Mouse (Mus musculus): ENCODE measurements around the gene Gm27021. TPM values are rescaled to one million over a fixed set of nuclear protein-coding genes. Genes with fewer than 3 reads are reported as not detected.
A peak's percentile ranks its signal among the peaks of the same experiment; 100 is the strongest.

Gm27021 gene
- polyA plus RNA-seq, 1 experiment from 2014 or later, result 4.9 TPM

- no peaks in the 10 kb centered on the region for H3K9me3 ChIP-seq (replicated peaks)
- no peaks in the 10 kb centered on the region for H3K27me3 ChIP-seq
- 0 out of 2 replicates have a peak overlapping the region, but pooled peaks have one; percentile 42 for H3K27ac ChIP-seq
- ATAC-seq (ENCODE audit: low FRiP score), result no peak
- 95% methylated on average over 37 of the region's 37 CpGs for WGBS
- H3K9ac ChIP-seq, result no peak overlapping the region
- H3K4me1 ChIP-seq, result peaks cover 45% of the 10 kb centered on the region
- no peak overlapping the region for H3K4me3 ChIP-seq
- H3K4me2 ChIP-seq (replicated peaks), result no peak overlapping the region
- H3K36me3 ChIP-seq, result peaks cover 68% of the 10 kb centered on the region
These were observed 99.6 kb downstream of the Gm27021 start for GRCm38 (mm10) chr8:120568164-120568798.

- Histone ChIP-seq H3K27ac (0 out of 2 replicates have a peak overlapping the region, but pooled peaks have one; percentile 17), H3K4me2 (replicated peaks) (no peak overlapping the region), H3K4me3 (no peak overlapping the region), H3K36me3 (peaks cover 62% of the 10 kb centered on the region), H3K27me3 (no peaks in the 10 kb centered on the region), H3K4me1 (peaks cover 50% of the 10 kb centered on the region), H3K9ac (no peak overlapping the region), H3K9me3 (replicated peaks) (no peaks in the 10 kb centered on the region)
- WGBS, result 92% methylated on average over 17 of the region's 17 CpGs
- ATAC-seq (ENCODE audit: low FRiP score), result no peak
These were observed 100.1 kb downstream of the Gm27021 start for GRCm38 (mm10) chr8:120567731-120568130.

- Histone ChIP-seq H3K9ac (no peak overlapping the region), H3K27ac (peak overlapping the region; percentile 23; the same call in 1 of the 2 replicates)
These were observed 101.2 kb downstream of the Gm27021 start for GRCm38 (mm10) chr8:120566681-120567080.

GRCm38 (mm10) chr8:120565151-120565711, 102.6 kb downstream of the Gm27021 start:
- Histone ChIP-seq H3K9ac (0 out of 2 replicates have a peak overlapping the region, but pooled peaks have one; percentile 19), H3K9me3 (replicated peaks) (no peaks in the 10 kb centered on the region), H3K4me3 (no peak overlapping the region), H3K27ac (peak overlapping the region; percentile 82), H3K4me1 (peaks cover 69% of the 10 kb centered on the region), H3K36me3 (peaks cover 39% of the 10 kb centered on the region), H3K27me3 (no peaks in the 10 kb centered on the region), H3K4me2 (replicated peaks) (no peak overlapping the region)
- ATAC-seq (ENCODE audit: low FRiP score), result peak; percentile 36
- 9% methylated on average over 7 of the region's 7 CpGs for WGBS

More at GRCm38 (mm10) chr8:120566681-120567080, 101.2 kb downstream of the Gm27021 start:
- ATAC-seq (ENCODE audit: low FRiP score), result no peak
- H3K9me3 ChIP-seq (replicated peaks), result no peaks in the 10 kb centered on the region
- no peaks in the 10 kb centered on the region for H3K27me3 ChIP-seq
- no peak overlapping the region for H3K4me2 ChIP-seq (replicated peaks)
- no peak overlapping the region for H3K4me3 ChIP-seq
- peaks cover 60% of the 10 kb centered on the region for H3K4me1 ChIP-seq
- 85% methylated on average over 8 of the region's 8 CpGs for WGBS
- H3K36me3 ChIP-seq, result peaks cover 52% of the 10 kb centered on the region

GRCm38 (mm10) chr8:120563851-120564837, 103.7 kb downstream of the Gm27021 start:
- ATAC-seq (ENCODE audit: low FRiP score), result peak; percentile 20
- Histone ChIP-seq H3K4me2 (replicated peaks) (peak overlapping the region; percentile 26), H3K9me3 (replicated peaks) (no peaks in the 10 kb centered on the region), H3K4me3 (no peak overlapping the region), H3K4me1 (peaks cover 75% of the 10 kb centered on the region), H3K27me3 (no peaks in the 10 kb centered on the region), H3K27ac (peak overlapping the region; percentile 87), H3K36me3 (peaks cover 30% of the 10 kb centered on the region), H3K9ac (0 out of 2 replicates have a peak overlapping the region, but pooled peaks have one; percentile 15)
- WGBS, result 26% methylated on average over 20 of the region's 20 CpGs

GRCm38 (mm10) chr8:120563348-120563724, 104.5 kb downstream of the Gm27021 start:
- Histone ChIP-seq H3K27me3 (no peaks in the 10 kb centered on the region), H3K27ac (peak overlapping the region; percentile 87), H3K9ac (0 out of 2 replicates have a peak overlapping the region, but pooled peaks have one; percentile 15), H3K4me1 (peaks cover 83% of the 10 kb centered on the region), H3K9me3 (replicated peaks) (no peaks in the 10 kb centered on the region), H3K36me3 (peaks cover 29% of the 10 kb centered on the region), H3K4me3 (no peak overlapping the region), H3K4me2 (replicated peaks) (peak overlapping the region; percentile 26)
- peak; percentile 39 for ATAC-seq (ENCODE audit: low FRiP score)
- WGBS, result 14% methylated on average over 8 of the region's 8 CpGs

- WGBS, result 79% methylated on average over 18 of the region's 18 CpGs
- H3K4me2 ChIP-seq (replicated peaks), result 0 out of 2 replicates have a peak overlapping the region, but pooled peaks have one; percentile 26
These were observed 105.1 kb downstream of the Gm27021 start for GRCm38 (mm10) chr8:120562680-120563347.

GRCm38 (mm10) chr8:120561539-120562435, 106.1 kb downstream of the Gm27021 start:
- Histone ChIP-seq H3K36me3 (peaks cover 13% of the 10 kb centered on the region), H3K4me3 (no peak overlapping the region), H3K4me2 (replicated peaks) (no peak overlapping the region), H3K27me3 (no peaks in the 10 kb centered on the region), H3K27ac (peak overlapping the region; percentile 87), H3K4me1 (peaks cover 99% of the 10 kb centered on the region), H3K9ac (no peak overlapping the region), H3K9me3 (replicated peaks) (no peaks in the 10 kb centered on the region)
- WGBS, result 80% methylated on average over 22 of the region's 22 CpGs
- ATAC-seq (ENCODE audit: low FRiP score), result no peak

More at GRCm38 (mm10) chr8:120562680-120563347, 105.1 kb downstream of the Gm27021 start:
- H3K9ac ChIP-seq, result no peak overlapping the region; the same call in 1 of the 2 replicates
- peaks cover 89% of the 10 kb centered on the region for H3K4me1 ChIP-seq
- H3K27me3 ChIP-seq, result no peaks in the 10 kb centered on the region
- no peaks in the 10 kb centered on the region for H3K9me3 ChIP-seq (replicated peaks)
- H3K27ac ChIP-seq, result peak overlapping the region; percentile 87
- no peak for ATAC-seq (ENCODE audit: low FRiP score)
- peaks cover 24% of the 10 kb centered on the region for H3K36me3 ChIP-seq
- H3K4me3 ChIP-seq, result no peak overlapping the region

- Histone ChIP-seq H3K4me3 (no peak overlapping the region), H3K4me2 (replicated peaks) (no peak overlapping the region), H3K27ac (peak overlapping the region; percentile 78; the same call in 1 of the 2 replicates), H3K27me3 (no peaks in the 10 kb centered on the region), H3K9me3 (replicated peaks) (no peaks in the 10 kb centered on the region), H3K36me3 (peaks cover 7% of the 10 kb centered on the region; the same call in 1 of the 2 replicates), H3K9ac (no peak overlapping the region), H3K4me1 (peaks cover 99% of the 10 kb centered on the region)
- ATAC-seq (ENCODE audit: low FRiP score), result no peak
- 78% methylated on average over 5 of the region's 5 CpGs for WGBS
These were observed 107.3 kb downstream of the Gm27021 start for GRCm38 (mm10) chr8:120560535-120560934.

GRCm38 (mm10) chr8:120559654-120560053, 108.2 kb downstream of the Gm27021 start:
- H3K4me2 ChIP-seq (replicated peaks), result 0 out of 2 replicates have a peak overlapping the region, but pooled peaks have one; percentile 9
- H3K4me3 ChIP-seq, result no peak overlapping the region
- no peaks in the 10 kb centered on the region for H3K9me3 ChIP-seq (replicated peaks)
- H3K27ac ChIP-seq, result peak overlapping the region; percentile 78
- peak overlapping the region; percentile 35 for H3K9ac ChIP-seq
- ATAC-seq (ENCODE audit: low FRiP score), result peak; percentile 11; the same call in 1 of the 2 replicates
- WGBS, result 24% methylated on average over 11 of the region's 11 CpGs
- peaks cover 11% of the 10 kb centered on the region; the same call in 1 of the 2 replicates for H3K36me3 ChIP-seq
- H3K4me1 ChIP-seq, result peaks cover 100% of the 10 kb centered on the region
- no peaks in the 10 kb centered on the region for H3K27me3 ChIP-seq

Data from hindbrain, embryonic 12.5 days (tissue).